8 mouse cellular contexts compared by ENCODE assay signal in the genomic region with DNA sequence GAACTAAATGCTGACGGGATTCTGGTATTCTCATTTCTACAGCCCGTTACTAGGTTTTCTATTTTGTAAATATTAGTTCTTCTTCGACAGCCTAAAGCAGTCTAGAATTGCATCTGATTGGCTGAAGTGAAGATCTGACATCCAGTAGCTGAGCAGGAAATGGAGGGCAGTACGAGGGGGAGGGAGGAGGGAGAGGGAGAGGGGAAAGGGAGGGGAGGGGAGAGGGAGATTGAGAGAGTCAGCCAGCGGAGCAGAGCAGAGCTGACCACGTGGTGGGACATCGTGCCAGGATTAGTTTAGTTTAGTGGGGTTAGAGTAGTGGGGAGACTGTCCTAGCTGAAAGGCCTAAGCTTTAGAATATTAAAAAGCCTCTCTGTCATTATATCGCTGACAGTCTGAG.
DNase-seq lines count a peak whose midpoint lies in the region; ATAC-seq and TF ChIP-seq lines count a peak whose summit lies in the region.

No protein-coding gene starts in this region.

- DNase-seq in adrenal gland, postnatal 14 days, result peak; percentile 14
- no peak for DNase-seq in adrenal gland, postnatal 10 days
- peak; percentile 60 for DNase-seq in kidney, postnatal 14 days
- no peak for DNase-seq in midbrain, embryonic 11.5 days (ENCODE audit: low spot score, missing footprints)
- no peak for DNase-seq in left cerebral cortex, adult 11 months (ENCODE audit: low spot score)
- no peak for DNase-seq in gastrocnemius, adult 2 months
- DNase-seq in layer of hippocampus, postnatal 36 days, result no peak

- intact Hi-C loops in gastrocnemius, adult 2 months (cut with DNase I), result no loop called here

- H3K9me3 ChIP-seq in embryonic facial prominence, embryonic 15.5 days (replicated peaks), result no peaks in the 10 kb centered on the region
- no peaks in the 10 kb centered on the region for H3K9me3 ChIP-seq in midbrain, embryonic 11.5 days (ENCODE audit: control insufficient read depth, low read length)

- H3K36me3 ChIP-seq in embryonic facial prominence, embryonic 15.5 days, result no peaks in the 10 kb centered on the region
- no peaks in the 10 kb centered on the region for H3K36me3 ChIP-seq in midbrain, embryonic 11.5 days (ENCODE audit: control insufficient read depth, insufficient read depth, low read length)

- H3K4me3 ChIP-seq in embryonic facial prominence, embryonic 15.5 days (replicated peaks), result no peak overlapping the region
- H3K4me3 ChIP-seq in midbrain, embryonic 11.5 days (ENCODE audit: low read depth, low read length), result no peak overlapping the region
- H3K4me3 ChIP-seq in gastrocnemius, adult 2 months, result no peak overlapping the region

- no peak overlapping the region for H3K27ac ChIP-seq in embryonic facial prominence, embryonic 15.5 days (replicated peaks)
- H3K27ac ChIP-seq in midbrain, embryonic 11.5 days (ENCODE audit: low read depth, low read length), result no peak overlapping the region
- no peak overlapping the region for H3K27ac ChIP-seq in gastrocnemius, adult 2 months

- peaks cover 7% of the 10 kb centered on the region; the same call in 1 of the 2 replicates for H3K4me1 ChIP-seq in embryonic facial prominence, embryonic 15.5 days
- no peaks in the 10 kb centered on the region for H3K4me1 ChIP-seq in midbrain, embryonic 11.5 days (ENCODE audit: control insufficient read depth, insufficient read depth, low read length)

- no peaks in the 10 kb centered on the region for H3K27me3 ChIP-seq in embryonic facial prominence, embryonic 15.5 days
- no peaks in the 10 kb centered on the region for H3K27me3 ChIP-seq in midbrain, embryonic 11.5 days (ENCODE audit: control insufficient read depth, insufficient read depth, low read length)

- no peak overlapping the region for H3K9ac ChIP-seq in embryonic facial prominence, embryonic 15.5 days
- no peak overlapping the region for H3K9ac ChIP-seq in midbrain, embryonic 11.5 days (ENCODE audit: low read length)

- no peak overlapping the region for H3K4me2 ChIP-seq in embryonic facial prominence, embryonic 15.5 days (replicated peaks)
- H3K4me2 ChIP-seq in midbrain, embryonic 11.5 days, result no peak overlapping the region

- no peak for TF ChIP-seq CTCF in gastrocnemius, adult 2 months (IDR thresholded peaks at IDR 0.05)

- WGBS in embryonic facial prominence, embryonic 15.5 days, result 19% methylated on average over 8 of the region's 8 CpGs
- WGBS in midbrain, embryonic 11.5 days, result 42% methylated on average over 8 of the region's 8 CpGs

- ATAC-seq in embryonic facial prominence, embryonic 15.5 days (ENCODE audit: insufficient number of reproducible peaks, low FRiP score, low TSS enrichment, low read depth), result 0 out of 2 replicates have a peak, but pooled peaks have one; percentile 9
- ATAC-seq in midbrain, embryonic 11.5 days (ENCODE audit: low FRiP score), result peak; percentile 72

Comparison
In these comparisons a context has a peak if more than half of its experiments do, and no peak if none do; other contexts are left out.
1. DNase-seq: peak in adrenal gland, postnatal 14 days (single experiment) and kidney, postnatal 14 days (single experiment); none in adrenal gland, postnatal 10 days (single experiment), midbrain, embryonic 11.5 days (single experiment), left cerebral cortex, adult 11 months (single experiment), gastrocnemius, adult 2 months (single experiment) and layer of hippocampus, postnatal 36 days (0 of 2).